In the genomic region with DNA sequence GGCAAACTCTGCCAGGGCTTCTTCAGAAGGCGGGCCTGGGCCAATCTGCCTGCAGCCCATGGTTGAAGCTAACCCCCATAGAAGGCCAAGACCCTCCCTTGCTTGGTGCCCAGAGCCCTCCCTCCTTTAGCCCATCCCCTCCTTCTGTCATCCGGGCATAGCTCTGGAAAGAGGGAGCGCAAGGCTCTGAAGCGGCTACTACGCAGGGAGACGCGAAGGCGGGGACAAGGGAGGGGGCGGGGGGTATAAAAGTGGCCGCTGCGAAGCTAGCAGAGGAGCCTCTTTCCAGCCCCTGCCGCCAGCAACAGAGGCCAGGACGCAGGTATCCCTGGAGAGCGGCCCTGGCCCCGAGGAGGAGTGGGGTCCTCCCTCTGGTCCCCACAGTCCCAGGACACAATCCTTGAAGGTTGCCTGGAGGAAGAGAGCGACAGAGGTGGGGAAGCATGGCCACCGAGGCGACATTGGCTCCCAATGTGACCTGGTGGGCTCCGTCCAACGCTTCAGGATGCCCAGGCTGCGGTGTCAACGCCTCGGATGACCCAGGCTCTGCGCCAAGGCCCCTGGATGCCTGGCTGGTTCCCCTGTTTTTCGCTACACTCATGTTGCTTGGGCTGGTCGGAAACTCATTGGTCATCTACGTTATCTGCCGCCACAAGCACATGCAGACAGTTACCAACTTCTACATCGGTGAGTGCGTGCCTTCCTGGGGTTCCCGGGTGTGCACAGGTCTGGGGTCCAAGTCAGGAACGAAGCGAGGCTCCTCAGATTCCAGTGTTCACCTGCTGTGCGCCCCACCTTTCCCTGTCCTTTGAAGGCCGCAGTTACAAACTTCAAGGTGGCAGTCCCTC, we compare ENCODE assay signal across 9 mouse cellular contexts. TPM values are rescaled to one million over a fixed set of nuclear protein-coding genes. Genes with fewer than 3 reads are reported as not detected.
DNase-seq lines count a peak whose midpoint lies in the region; ATAC-seq lines count a peak whose summit lies in the region.
"Had no signal": no experiment of that assay in that cellular context is flagged by ENCODE, and none has a peak within 500 bp of the region (broad histone marks: within the 10 kb centered on the region; RNA-seq: fewer than 3 reads in every experiment).

No protein-coding gene starts in this region.

- H3K36me3 ChIP-seq in heart, embryonic 10.5 days: 0 out of 2 replicates have a peak, but pooled peaks cover 2% of the 10 kb centered on the region
- no peaks in the 10 kb centered on the region for H3K36me3 ChIP-seq in intestine, embryonic 14.5 days (ENCODE audit: control insufficient read depth, insufficient read depth, low read length)
- H3K36me3 ChIP-seq in midbrain, embryonic 13.5 days: no peaks in the 10 kb centered on the region

- 0 out of 2 replicates have a peak overlapping the region, but pooled peaks have one; percentile 5 for H3K9ac ChIP-seq in intestine, embryonic 14.5 days (ENCODE audit: low read length)
- no peak overlapping the region for H3K9ac ChIP-seq in midbrain, embryonic 13.5 days (replicated peaks)

- H3K4me2 ChIP-seq in intestine, embryonic 14.5 days (ENCODE audit: low read length): peak overlapping the region; percentile 36
- peak overlapping the region; percentile 7; the same call in 1 of the 2 replicates for H3K4me2 ChIP-seq in midbrain, embryonic 13.5 days (replicated peaks)

- no peak for DNase-seq in heart, embryonic 10.5 days (ENCODE audit: low spot score)
- no peak for DNase-seq in heart, postnatal 25 days (ENCODE audit: low spot score)
- DNase-seq in cerebellum, adult 18-20 months: peak; percentile 54 to 56
- DNase-seq in intestine, embryonic 14.5 days (ENCODE audit: low spot score): no peak
- no peak for DNase-seq in urinary bladder, postnatal 4 days (ENCODE audit: low spot score in 2 of 2)
- no peak for DNase-seq in left cerebral cortex, adult 9 months (ENCODE audit: low spot score in 2 of 2)

- WGBS in heart, embryonic 10.5 days: 6% methylated on average over 35 of the region's 35 CpGs
- WGBS in intestine, embryonic 14.5 days: 11% methylated on average over 35 of the region's 35 CpGs
- WGBS in midbrain, embryonic 13.5 days: 4% methylated on average over 35 of the region's 35 CpGs

- peak overlapping the region; percentile 59 for H3K27ac ChIP-seq in heart, embryonic 10.5 days
- no peak overlapping the region for H3K27ac ChIP-seq in intestine, embryonic 14.5 days (ENCODE audit: low read depth)
- no peak overlapping the region for H3K27ac ChIP-seq in midbrain, embryonic 13.5 days

- peaks cover 62% of the 10 kb centered on the region for H3K27me3 ChIP-seq in heart, embryonic 10.5 days (ENCODE audit: insufficient read depth, poor library complexity, severe bottlenecking)
- peaks cover 57% of the 10 kb centered on the region for H3K27me3 ChIP-seq in intestine, embryonic 14.5 days (replicated peaks; ENCODE audit: control insufficient read depth, insufficient read depth, low read length)
- peaks cover 63% of the 10 kb centered on the region for H3K27me3 ChIP-seq in midbrain, embryonic 13.5 days

- H3K9me3 ChIP-seq in heart, embryonic 10.5 days: no peaks in the 10 kb centered on the region
- no peaks in the 10 kb centered on the region for H3K9me3 ChIP-seq in intestine, embryonic 14.5 days (ENCODE audit: control insufficient read depth, low read length)
- no peaks in the 10 kb centered on the region for H3K9me3 ChIP-seq in midbrain, embryonic 13.5 days

- H3K4me1 ChIP-seq in heart, embryonic 10.5 days: peaks cover 78% of the 10 kb centered on the region
- H3K4me1 ChIP-seq in intestine, embryonic 14.5 days (replicated peaks; ENCODE audit: control insufficient read depth, insufficient read depth, low read length): peaks cover 43% of the 10 kb centered on the region
- peaks cover 67% of the 10 kb centered on the region for H3K4me1 ChIP-seq in midbrain, embryonic 13.5 days (replicated peaks)

- ATAC-seq in intestine, embryonic 14.5 days (replicated peaks; ENCODE audit: low FRiP score, low TSS enrichment, low read depth): no peak
- no peak for ATAC-seq in midbrain, embryonic 13.5 days
- no peak for ATAC-seq in activated CD4-positive, CD25-positive, alpha-beta regulatory T cell, adult 4 months

- intact Hi-C loops in heart, postnatal 25 days (cut with DNase I): no loop called here

- H3K4me3 ChIP-seq in heart, embryonic 10.5 days: peak overlapping the region; percentile 88
- H3K4me3 ChIP-seq in intestine, embryonic 14.5 days (ENCODE audit: low read depth, low read length): peak overlapping the region; percentile 15
- H3K4me3 ChIP-seq in midbrain, embryonic 13.5 days (replicated peaks): peak overlapping the region; percentile 12

RNA-seq across cellular contexts. Expression of a gene that starts 1.7 kb away (rescaled TPM):
- 0.31 and 0.33 TPM in 2 replicates for polyA plus RNA-seq in heart, embryonic 10.5 days (2016; fragmentation: Nextera tagmentation; extraction: Ambion mirVana)
- under 1 TPM; 0.14 to 0.18 TPM for total RNA-seq in heart, postnatal 25 days (2021)
- polyA plus RNA-seq in intestine, embryonic 14.5 days (2014; fragmentation: Nextera tagmentation; extraction: Ambion mirVana): 0.46 and 0.51 TPM in 2 replicates
- polyA plus RNA-seq in midbrain, embryonic 13.5 days (2015; fragmentation: Nextera tagmentation; extraction: Ambion mirVana): 2.2 and 2.3 TPM in 2 replicates
- under 1 TPM in 1 of 2 experiments, not detected in 1; 0.22 TPM for polyA plus RNA-seq in activated CD4-positive, CD25-positive, alpha-beta regulatory T cell, adult 4 months (2017; shearing (Covaris generic))

RNA-seq across cellular contexts. Expression of a gene that starts 2.6 kb away (rescaled TPM):
- 88.7 and 96.0 TPM in 2 replicates for polyA plus RNA-seq in heart, embryonic 10.5 days (2016; fragmentation: Nextera tagmentation; extraction: Ambion mirVana)
- 10 to 100 TPM; 81.1 to 82.9 TPM for total RNA-seq in heart, postnatal 25 days (2021)
- 122 and 126 TPM in 2 replicates for polyA plus RNA-seq in intestine, embryonic 14.5 days (2014; fragmentation: Nextera tagmentation; extraction: Ambion mirVana)
- polyA plus RNA-seq in midbrain, embryonic 13.5 days (2015; fragmentation: Nextera tagmentation; extraction: Ambion mirVana): 231 TPM in 2 replicates
- 100 to 1,000 TPM in 1 of 2 experiments, 10 to 100 TPM in 1; 92.3 to 122 TPM for polyA plus RNA-seq in activated CD4-positive, CD25-positive, alpha-beta regulatory T cell, adult 4 months (2017; shearing (Covaris generic))

RNA-seq across cellular contexts. Expression of a gene that starts 7.8 kb away (rescaled TPM):
- 1.4 and 4.0 TPM in 2 replicates for polyA plus RNA-seq in heart, embryonic 10.5 days (2016; fragmentation: Nextera tagmentation; extraction: Ambion mirVana)
- total RNA-seq in heart, postnatal 25 days (2021): not detected
- polyA plus RNA-seq in intestine, embryonic 14.5 days (2014; fragmentation: Nextera tagmentation; extraction: Ambion mirVana): not detected in 2 replicates
- polyA plus RNA-seq in midbrain, embryonic 13.5 days (2015; fragmentation: Nextera tagmentation; extraction: Ambion mirVana): 17.5 and 34.1 TPM in 2 replicates
- not detected for polyA plus RNA-seq in activated CD4-positive, CD25-positive, alpha-beta regulatory T cell, adult 4 months (2017; shearing (Covaris generic))
- total RNA-seq: G1E had no signal

RNA-seq across cellular contexts. Expression of a gene that starts 8.4 kb away (rescaled TPM):
- 12.5 and 16.4 TPM in 2 replicates for polyA plus RNA-seq in heart, embryonic 10.5 days (2016; fragmentation: Nextera tagmentation; extraction: Ambion mirVana)
- 1 to 10 TPM; 1.9 to 2.0 TPM for total RNA-seq in heart, postnatal 25 days (2021)
- 12.7 and 14.4 TPM in 2 replicates for polyA plus RNA-seq in intestine, embryonic 14.5 days (2014; fragmentation: Nextera tagmentation; extraction: Ambion mirVana)
- polyA plus RNA-seq in midbrain, embryonic 13.5 days (2015; fragmentation: Nextera tagmentation; extraction: Ambion mirVana): 3.8 and 3.9 TPM in 2 replicates
- polyA plus RNA-seq in activated CD4-positive, CD25-positive, alpha-beta regulatory T cell, adult 4 months (2017; shearing (Covaris generic)): 1 to 10 TPM; 2.1 to 2.5 TPM

RNA-seq across cellular contexts. Expression of a gene that starts 9.7 kb away (rescaled TPM):
- polyA plus RNA-seq in heart, embryonic 10.5 days (2016; fragmentation: Nextera tagmentation; extraction: Ambion mirVana): 51.9 and 54.4 TPM in 2 replicates
- total RNA-seq in heart, postnatal 25 days (2021): 10 to 100 TPM; 49.2 to 50.7 TPM
- polyA plus RNA-seq in intestine, embryonic 14.5 days (2014; fragmentation: Nextera tagmentation; extraction: Ambion mirVana): 42.0 and 46.3 TPM in 2 replicates
- 62.9 and 69.1 TPM in 2 replicates for polyA plus RNA-seq in midbrain, embryonic 13.5 days (2015; fragmentation: Nextera tagmentation; extraction: Ambion mirVana)
- 10 to 100 TPM in 1 of 2 experiments, 1 to 10 TPM in 1; 6.7 to 10.5 TPM for polyA plus RNA-seq in activated CD4-positive, CD25-positive, alpha-beta regulatory T cell, adult 4 months (2017; shearing (Covaris generic))

Comparison
In these comparisons a context has a peak if more than half of its experiments do, and no peak if none do; other contexts are left out.
1. DNase-seq: peak in cerebellum, adult 18-20 months (2 of 2); none in heart, embryonic 10.5 days (single experiment), heart, postnatal 25 days (single experiment), intestine, embryonic 14.5 days (single experiment), urinary bladder, postnatal 4 days (0 of 2) and left cerebral cortex, adult 9 months (0 of 2).
2. H3K4me3 ChIP-seq: peak in every context shown above with its lines; median percentile 88 in heart, embryonic 10.5 days; 15 in intestine, embryonic 14.5 days; 12 in midbrain, embryonic 13.5 days.